Mouse (Mus musculus): Measurements from ENCODE around the gene Dock4. TPM values are rescaled to one million over a fixed set of nuclear protein-coding genes. Genes with fewer than 3 reads are reported as not detected.

Dock4 gene
- polyA plus RNA-seq, 1 experiment from 2014 or later = 4.2 TPM

GRCm38 (mm10) chr12:40546827-40547226 is 101.1 kb downstream of the Dock4 start:
- no peak overlapping the region for H3K4me2 ChIP-seq (ENCODE audit: low read depth, low read length)
- ATAC-seq = no peak

GRCm38 (mm10) chr12:40551317-40551716 is 105.6 kb downstream of the Dock4 start:
- no peaks in the 10 kb centered on the region for H3K9me3 ChIP-seq (ENCODE audit: control insufficient read depth, low read length)
- no peak overlapping the region for H3K27ac ChIP-seq (ENCODE audit: low read length)
- 88% methylated on average over 3 of the region's 3 CpGs for WGBS
- H3K36me3 ChIP-seq (ENCODE audit: control insufficient read depth, insufficient read depth, low read length) = no peaks in the 10 kb centered on the region
- H3K9ac ChIP-seq (ENCODE audit: low read depth, low read length) = no peak overlapping the region
- ATAC-seq = no peak
- H3K4me3 ChIP-seq (ENCODE audit: low read length) = no peak overlapping the region
- no peaks in the 10 kb centered on the region for H3K27me3 ChIP-seq (replicated peaks; ENCODE audit: control insufficient read depth, insufficient read depth, low read length)
- H3K4me2 ChIP-seq (ENCODE audit: low read depth, low read length) = no peak overlapping the region
- no peaks in the 10 kb centered on the region for H3K4me1 ChIP-seq (ENCODE audit: control insufficient read depth, insufficient read depth, low read length)

More at GRCm38 (mm10) chr12:40546827-40547226, 101.1 kb downstream of the Dock4 start:
- Histone ChIP-seq H3K36me3 (ENCODE audit: control insufficient read depth, insufficient read depth, low read length) (no peaks in the 10 kb centered on the region), H3K4me1 (ENCODE audit: control insufficient read depth, insufficient read depth, low read length) (no peaks in the 10 kb centered on the region), H3K9me3 (ENCODE audit: control insufficient read depth, low read length) (no peaks in the 10 kb centered on the region), H3K9ac (ENCODE audit: low read depth, low read length) (no peak overlapping the region), H3K27me3 (replicated peaks; ENCODE audit: control insufficient read depth, insufficient read depth, low read length) (no peaks in the 10 kb centered on the region), H3K27ac (ENCODE audit: low read length) (no peak overlapping the region), H3K4me3 (ENCODE audit: low read length) (no peak overlapping the region)
- WGBS = 66% methylated on average over 5 of the region's 5 CpGs

GRCm38 (mm10) chr12:40552201-40552600 is 106.4 kb downstream of the Dock4 start:
- H3K4me3 ChIP-seq (ENCODE audit: low read length) = no peak overlapping the region
- H3K4me2 ChIP-seq (ENCODE audit: low read depth, low read length) = no peak overlapping the region
- ATAC-seq = no peak
- no peaks in the 10 kb centered on the region for H3K36me3 ChIP-seq (ENCODE audit: control insufficient read depth, insufficient read depth, low read length)
- no peaks in the 10 kb centered on the region for H3K27me3 ChIP-seq (replicated peaks; ENCODE audit: control insufficient read depth, insufficient read depth, low read length)
- H3K4me1 ChIP-seq (ENCODE audit: control insufficient read depth, insufficient read depth, low read length) = no peaks in the 10 kb centered on the region
- no peak overlapping the region for H3K27ac ChIP-seq (ENCODE audit: low read length)
- no peaks in the 10 kb centered on the region for H3K9me3 ChIP-seq (ENCODE audit: control insufficient read depth, low read length)
- WGBS = 74% methylated on average over 1 of the region's 1 CpGs
- no peak overlapping the region for H3K9ac ChIP-seq (ENCODE audit: low read depth, low read length)

GRCm38 (mm10) chr12:40553929-40554328 is 108.2 kb downstream of the Dock4 start:
- Histone ChIP-seq H3K4me2 (ENCODE audit: low read depth, low read length) (no peak overlapping the region), H3K9me3 (ENCODE audit: control insufficient read depth, low read length) (no peaks in the 10 kb centered on the region), H3K4me1 (ENCODE audit: control insufficient read depth, insufficient read depth, low read length) (no peaks in the 10 kb centered on the region), H3K9ac (ENCODE audit: low read depth, low read length) (no peak overlapping the region), H3K36me3 (ENCODE audit: control insufficient read depth, insufficient read depth, low read length) (no peaks in the 10 kb centered on the region), H3K4me3 (ENCODE audit: low read length) (no peak overlapping the region), H3K27me3 (replicated peaks; ENCODE audit: control insufficient read depth, insufficient read depth, low read length) (no peaks in the 10 kb centered on the region), H3K27ac (ENCODE audit: low read length) (no peak overlapping the region)
- ATAC-seq = no peak
- WGBS = 87% methylated on average over 2 of the region's 2 CpGs

- Histone ChIP-seq H3K4me3 (ENCODE audit: low read length) (no peak overlapping the region), H3K4me2 (ENCODE audit: low read depth, low read length) (no peak overlapping the region), H3K27ac (ENCODE audit: low read length) (no peak overlapping the region), H3K36me3 (ENCODE audit: control insufficient read depth, insufficient read depth, low read length) (no peaks in the 10 kb centered on the region), H3K9me3 (ENCODE audit: control insufficient read depth, low read length) (no peaks in the 10 kb centered on the region), H3K27me3 (replicated peaks; ENCODE audit: control insufficient read depth, insufficient read depth, low read length) (no peaks in the 10 kb centered on the region), H3K9ac (ENCODE audit: low read depth, low read length) (no peak overlapping the region), H3K4me1 (ENCODE audit: control insufficient read depth, insufficient read depth, low read length) (no peaks in the 10 kb centered on the region)
- WGBS = 86% methylated on average over 6 of the region's 6 CpGs
- no peak for ATAC-seq
Observed at GRCm38 (mm10) chr12:40554941-40555511, 109.3 kb downstream of the Dock4 start.

GRCm38 (mm10) chr12:40558600-40558999 is 112.8 kb downstream of the Dock4 start:
- no peaks in the 10 kb centered on the region for H3K4me1 ChIP-seq (ENCODE audit: control insufficient read depth, insufficient read depth, low read length)
- ATAC-seq = no peak
- no peaks in the 10 kb centered on the region for H3K9me3 ChIP-seq (ENCODE audit: control insufficient read depth, low read length)
- no peak overlapping the region for H3K27ac ChIP-seq (ENCODE audit: low read length)
- no peaks in the 10 kb centered on the region for H3K27me3 ChIP-seq (replicated peaks; ENCODE audit: control insufficient read depth, insufficient read depth, low read length)
- WGBS = 67% methylated on average over 3 of the region's 3 CpGs
- no peak overlapping the region for H3K4me3 ChIP-seq (ENCODE audit: low read length)
- H3K36me3 ChIP-seq (ENCODE audit: control insufficient read depth, insufficient read depth, low read length) = no peaks in the 10 kb centered on the region
- no peak overlapping the region for H3K9ac ChIP-seq (ENCODE audit: low read depth, low read length)
- H3K4me2 ChIP-seq (ENCODE audit: low read depth, low read length) = no peak overlapping the region

- no peaks in the 10 kb centered on the region for H3K36me3 ChIP-seq (ENCODE audit: control insufficient read depth, insufficient read depth, low read length)
- 70% methylated on average over 11 of the region's 11 CpGs for WGBS
- H3K27me3 ChIP-seq (replicated peaks; ENCODE audit: control insufficient read depth, insufficient read depth, low read length) = no peaks in the 10 kb centered on the region
- no peak overlapping the region for H3K4me2 ChIP-seq (ENCODE audit: low read depth, low read length)
- no peaks in the 10 kb centered on the region for H3K9me3 ChIP-seq (ENCODE audit: control insufficient read depth, low read length)
- H3K27ac ChIP-seq (ENCODE audit: low read length) = no peak overlapping the region
- no peak overlapping the region for H3K4me3 ChIP-seq (ENCODE audit: low read length)
- ATAC-seq = peak; percentile 52
- no peak overlapping the region for H3K9ac ChIP-seq (ENCODE audit: low read depth, low read length)
- no peaks in the 10 kb centered on the region for H3K4me1 ChIP-seq (ENCODE audit: control insufficient read depth, insufficient read depth, low read length)
Observed at GRCm38 (mm10) chr12:40559103-40559502, 113.4 kb downstream of the Dock4 start.

GRCm38 (mm10) chr12:40563703-40564102 is 118.0 kb downstream of the Dock4 start:
- Histone ChIP-seq H3K4me2 (ENCODE audit: low read depth, low read length) (no peak overlapping the region), H3K27me3 (replicated peaks; ENCODE audit: control insufficient read depth, insufficient read depth, low read length) (no peaks in the 10 kb centered on the region), H3K4me1 (ENCODE audit: control insufficient read depth, insufficient read depth, low read length) (no peaks in the 10 kb centered on the region; the same call in 1 of the 2 replicates), H3K9ac (ENCODE audit: low read depth, low read length) (no peak overlapping the region), H3K4me3 (ENCODE audit: low read length) (no peak overlapping the region), H3K27ac (ENCODE audit: low read length) (no peak overlapping the region), H3K9me3 (ENCODE audit: control insufficient read depth, low read length) (no peaks in the 10 kb centered on the region), H3K36me3 (ENCODE audit: control insufficient read depth, insufficient read depth, low read length) (no peaks in the 10 kb centered on the region)
- no peak for ATAC-seq
- 69% methylated on average over 1 of the region's 1 CpGs for WGBS

- Histone ChIP-seq H3K4me2 (ENCODE audit: low read depth, low read length) (no peak overlapping the region), H3K9me3 (ENCODE audit: control insufficient read depth, low read length) (no peaks in the 10 kb centered on the region), H3K36me3 (ENCODE audit: control insufficient read depth, insufficient read depth, low read length) (no peaks in the 10 kb centered on the region), H3K4me3 (ENCODE audit: low read length) (no peak overlapping the region), H3K27ac (ENCODE audit: low read length) (no peak overlapping the region), H3K27me3 (replicated peaks; ENCODE audit: control insufficient read depth, insufficient read depth, low read length) (no peaks in the 10 kb centered on the region), H3K4me1 (ENCODE audit: control insufficient read depth, insufficient read depth, low read length) (no peaks in the 10 kb centered on the region; the same call in 1 of the 2 replicates), H3K9ac (ENCODE audit: low read depth, low read length) (no peak overlapping the region)
- no peak for ATAC-seq
- 66% methylated on average over 2 of the region's 2 CpGs for WGBS
Observed at GRCm38 (mm10) chr12:40564261-40564660, 118.5 kb downstream of the Dock4 start.

GRCm38 (mm10) chr12:40568365-40568885 is 122.7 kb downstream of the Dock4 start:
- no peaks in the 10 kb centered on the region; the same call in 1 of the 2 replicates for H3K4me1 ChIP-seq (ENCODE audit: control insufficient read depth, insufficient read depth, low read length)
- WGBS = 82% methylated on average over 4 of the region's 4 CpGs
- H3K36me3 ChIP-seq (ENCODE audit: control insufficient read depth, insufficient read depth, low read length) = no peaks in the 10 kb centered on the region
- H3K9ac ChIP-seq (ENCODE audit: low read depth, low read length) = no peak overlapping the region
- no peaks in the 10 kb centered on the region for H3K27me3 ChIP-seq (replicated peaks; ENCODE audit: control insufficient read depth, insufficient read depth, low read length)
- H3K9me3 ChIP-seq (ENCODE audit: control insufficient read depth, low read length) = no peaks in the 10 kb centered on the region
- no peak for ATAC-seq
- H3K4me2 ChIP-seq (ENCODE audit: low read depth, low read length) = no peak overlapping the region
- no peak overlapping the region for H3K27ac ChIP-seq (ENCODE audit: low read length)
- H3K4me3 ChIP-seq (ENCODE audit: low read length) = no peak overlapping the region

Measured in intestine, embryonic 16.5 days (tissue).